Mouse (Mus musculus): ENCODE data around the gene Yif1a.

DNA sequence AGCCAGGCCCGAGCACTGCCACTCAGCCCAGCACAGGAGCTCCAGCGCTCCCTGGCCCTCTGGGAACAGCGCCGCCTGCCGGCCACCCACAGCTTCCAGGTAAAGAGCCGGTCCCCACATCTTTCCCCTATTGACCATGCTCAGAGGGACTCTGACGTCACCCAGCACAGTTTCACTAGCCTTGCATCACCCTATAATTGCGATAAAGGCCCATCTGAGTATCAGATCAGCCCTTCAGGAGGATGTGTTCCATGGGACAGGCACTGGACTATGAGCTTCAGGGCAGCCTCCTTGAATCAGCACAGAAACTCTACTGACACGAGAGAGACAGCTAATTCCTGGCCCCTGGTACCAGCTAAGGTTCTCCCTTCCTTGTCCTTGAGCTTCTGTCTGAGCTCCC, 34.4 kb upstream of the Yif1a start:
- TF ChIP-seq CTCF (IDR thresholded peaks at IDR 0.05; ENCODE audit: low read depth, low read length) (peak; percentile 97), TAL1 (conservative IDR thresholded peaks at IDR 0.05; ENCODE audit: low read depth, low read length) (no peak), GATA1 (IDR thresholded peaks at IDR 0.05; ENCODE audit: borderline replicate concordance, low read length) (no peak), GATA2 (IDR thresholded peaks at IDR 0.05; ENCODE audit: borderline replicate concordance, low read depth, low read length) (no peak)
